Mouse (Mus musculus): ENCODE results near the gene Sec23ip.

GRCm38 (mm10) chr7:128726999-128727398, 17.7 kb upstream of the Sec23ip start:
- no peak for TF ChIP-seq CTCF (IDR thresholded peaks at IDR 0.05; ENCODE audit: low read depth)
- TF ChIP-seq EP300 (IDR thresholded peaks at IDR 0.05; ENCODE audit: low read depth), result no peak
